Mouse (Mus musculus) stomach, embryonic 16.5 days (tissue): ENCODE data around the gene Atp5j2. TPM values are rescaled to one million over a fixed set of nuclear protein-coding genes. Genes with fewer than 3 reads are reported as not detected.

ENCODE experiments used
- ATAC-seq: fragments of 200-750 bp; cut with Nextera tagmentation; 2 replicates; pipeline ENCODE4 v1.8.0; 2017; ENCODE audit warnings: moderate number of reproducible peaks, moderate TSS enrichment; ENCODE audit not compliant: insufficient read depth, low FRiP score
- H3K27ac ChIP-seq: fragments of 300-500 bp; sonication (generic); 2 replicates; pipeline ENCODE4 v1.5.1; 2014; ENCODE audit warnings: low read length
- H3K27me3 ChIP-seq: fragments of 300-500 bp; sonication (generic); 2 replicates; pipeline ENCODE4 v1.6.1; 2014; ENCODE audit warnings: low read length, control low read depth, mixed read lengths; ENCODE audit not compliant: control insufficient read depth, insufficient read depth
- H3K36me3 ChIP-seq: fragments of 300-500 bp; sonication (generic); 2 replicates; pipeline ENCODE4 v1.6.1; 2014; ENCODE audit warnings: low read length; ENCODE audit not compliant: control insufficient read depth, insufficient read depth
- H3K4me1 ChIP-seq: fragments of 300-500 bp; sonication (generic); 2 replicates; pipeline ENCODE4 v1.6.1; 2014; ENCODE audit warnings: low read length, control low read depth, mixed read lengths; ENCODE audit not compliant: control insufficient read depth, insufficient read depth
- H3K4me2 ChIP-seq: fragments of 300-500 bp; sonication (generic); 2 replicates; pipeline ENCODE4 v1.6.1; 2014; ENCODE audit warnings: low read depth, low read length, mixed read lengths
- H3K4me3 ChIP-seq: fragments of 300-500 bp; sonication (generic); replicated peaks from 2 replicates; pipeline ENCODE4 v1.5.1; 2014; ENCODE audit warnings: mild to moderate bottlenecking, low read length
- H3K9ac ChIP-seq: fragments of 300-500 bp; sonication (generic); 2 replicates; pipeline ENCODE4 v1.6.1; 2014; ENCODE audit warnings: low read length
- H3K9me3 ChIP-seq: fragments of 300-500 bp; sonication (generic); replicated peaks from 2 replicates; pipeline ENCODE4 v1.6.1; 2016; ENCODE audit warnings: low read length, control low read depth; ENCODE audit not compliant: control insufficient read depth
- WGBS: fragments of 180-500 bp; shearing (Covaris S2); extraction: QIAGEN DNeasy Blood & Tissue Kit; methylation state at CpG from one replicate; pipeline ENCODE4 v1.1.7; 2014; 5-methylcytosine and 5-hydroxymethylcytosine counted together
- polyA plus RNA-seq: library from polyadenylated mRNA; unstranded; fragments of >200 nt; fragmentation: Nextera tagmentation; extraction: Ambion mirVana; gene quantifications from 2 replicates; pipeline ENCODE4 v1.2.1, GENCODE M21; 2015

The Atp5j2 gene
- polyA plus RNA-seq, 1 experiment from 2014 or later = 758 TPM

- Histone ChIP-seq H3K4me1 (peaks cover 18% of the 10 kb centered on the region), H3K9me3 (no peaks in the 10 kb centered on the region), H3K9ac (no peak overlapping the region), H3K27ac (no peak overlapping the region), H3K4me3 (no peak overlapping the region), H3K27me3 (no peaks in the 10 kb centered on the region), H3K36me3 (peaks cover 19% of the 10 kb centered on the region), H3K4me2 (peak overlapping the region; percentile 87; the same call in 1 of the 2 replicates)
- ATAC-seq = no peak
- 91% methylated on average over 6 of the region's 6 CpGs for WGBS
Observed at GRCm38 (mm10) chr5:145189416-145189815, 2.4 kb downstream of the Atp5j2 start.

GRCm38 (mm10) chr5:145185244-145185643, 6.6 kb downstream of the Atp5j2 start:
- no peak overlapping the region for H3K4me2 ChIP-seq
- H3K27ac ChIP-seq = no peak overlapping the region
- H3K27me3 ChIP-seq = no peaks in the 10 kb centered on the region
- ATAC-seq = no peak
- no peak overlapping the region for H3K9ac ChIP-seq
- 83% methylated on average over 2 of the region's 2 CpGs for WGBS
- peaks cover 36% of the 10 kb centered on the region for H3K36me3 ChIP-seq
- no peak overlapping the region for H3K4me3 ChIP-seq
- H3K9me3 ChIP-seq = no peaks in the 10 kb centered on the region
- peaks cover 8% of the 10 kb centered on the region for H3K4me1 ChIP-seq

- Histone ChIP-seq H3K4me3 (no peak overlapping the region), H3K4me2 (no peak overlapping the region), H3K27ac (no peak overlapping the region), H3K9ac (no peak overlapping the region), H3K27me3 (no peaks in the 10 kb centered on the region), H3K4me1 (no peaks in the 10 kb centered on the region), H3K36me3 (peaks cover 27% of the 10 kb centered on the region), H3K9me3 (no peaks in the 10 kb centered on the region)
- no peak for ATAC-seq
- 79% methylated on average over 18 of the region's 18 CpGs for WGBS
Observed at GRCm38 (mm10) chr5:145178461-145178980, 13.3 kb downstream of the Atp5j2 start.

GRCm38 (mm10) chr5:145167306-145167661, 24.6 kb downstream of the Atp5j2 start:
- H3K4me1 ChIP-seq = peaks cover 19% of the 10 kb centered on the region
- no peaks in the 10 kb centered on the region for H3K9me3 ChIP-seq
- H3K27ac ChIP-seq = peak overlapping the region; percentile 81
- H3K27me3 ChIP-seq = no peaks in the 10 kb centered on the region
- peak overlapping the region; percentile 99 for H3K9ac ChIP-seq
- ATAC-seq = no peak
- under 1% methylated on average over 26 of the region's 28 CpGs for WGBS
- peak overlapping the region; percentile 85 for H3K4me2 ChIP-seq
- H3K4me3 ChIP-seq = peak overlapping the region; percentile 95
- no peaks in the 10 kb centered on the region for H3K36me3 ChIP-seq

GRCm38 (mm10) chr5:145166536-145167305, 25.1 kb downstream of the Atp5j2 start, which contains the start of the genes Ptcd1 and Cpsf4:
Ptcd1 (minus strand) TSS chr5:145167108.
Cpsf4 (plus strand) TSS chr5:145167213.
- H3K27ac ChIP-seq = peak within 1 kb of the TSS; percentile 92
- peak within 1 kb of the TSS; percentile 95 for H3K4me3 ChIP-seq
- H3K36me3 ChIP-seq = no peaks in the 10 kb centered on the region
- H3K9ac ChIP-seq = peak within 1 kb of the TSS; percentile 99
- H3K4me2 ChIP-seq = peak within 1 kb of the TSS; percentile 85
- peaks cover 19% of the 10 kb centered on the region for H3K4me1 ChIP-seq
- H3K9me3 ChIP-seq = no peaks in the 10 kb centered on the region
- ATAC-seq = peak; percentile 96
- H3K27me3 ChIP-seq = no peaks in the 10 kb centered on the region
- WGBS = under 1% methylated on average over 51 of the region's 51 CpGs

GRCm38 (mm10) chr5:145165184-145165583, 26.7 kb downstream of the Atp5j2 start:
- no peak overlapping the region for H3K27ac ChIP-seq

GRCm38 (mm10) chr5:145164710-145165109, 27.2 kb downstream of the Atp5j2 start:
- Histone ChIP-seq H3K27ac (no peak overlapping the region), H3K27me3 (no peaks in the 10 kb centered on the region), H3K4me1 (peaks cover 19% of the 10 kb centered on the region), H3K9me3 (no peaks in the 10 kb centered on the region), H3K4me3 (no peak overlapping the region), H3K9ac (0 out of 2 replicates have a peak overlapping the region, but pooled peaks have one; percentile 2), H3K4me2 (no peak overlapping the region), H3K36me3 (no peaks in the 10 kb centered on the region)
- no peak for ATAC-seq
- WGBS = 40% methylated on average over 3 of the region's 3 CpGs

More at GRCm38 (mm10) chr5:145165184-145165583, 26.7 kb downstream of the Atp5j2 start:
- no peak for ATAC-seq
- H3K4me2 ChIP-seq = no peak overlapping the region
- WGBS = 89% methylated on average over 15 of the region's 15 CpGs
- no peak overlapping the region for H3K9ac ChIP-seq
- no peak overlapping the region for H3K4me3 ChIP-seq
- peaks cover 19% of the 10 kb centered on the region for H3K4me1 ChIP-seq
- H3K36me3 ChIP-seq = no peaks in the 10 kb centered on the region
- H3K9me3 ChIP-seq = no peaks in the 10 kb centered on the region
- no peaks in the 10 kb centered on the region for H3K27me3 ChIP-seq

- Histone ChIP-seq H3K4me1 (peaks cover 8% of the 10 kb centered on the region), H3K9me3 (no peaks in the 10 kb centered on the region), H3K36me3 (no peaks in the 10 kb centered on the region; the same call in 1 of the 2 replicates), H3K4me3 (no peak overlapping the region), H3K27ac (no peak overlapping the region), H3K27me3 (no peaks in the 10 kb centered on the region), H3K9ac (no peak overlapping the region), H3K4me2 (no peak overlapping the region)
- no peak for ATAC-seq
- 93% methylated on average over 14 of the region's 14 CpGs for WGBS
Observed at GRCm38 (mm10) chr5:145161361-145161760, 30.5 kb downstream of the Atp5j2 start.

GRCm38 (mm10) chr5:145152690-145153089, 39.2 kb downstream of the Atp5j2 start:
- 85% methylated on average over 5 of the region's 5 CpGs for WGBS
- no peaks in the 10 kb centered on the region for H3K4me1 ChIP-seq
- no peaks in the 10 kb centered on the region for H3K27me3 ChIP-seq
- H3K36me3 ChIP-seq = peaks cover 24% of the 10 kb centered on the region; the same call in 1 of the 2 replicates
- H3K27ac ChIP-seq = no peak overlapping the region
- no peak for ATAC-seq
- no peaks in the 10 kb centered on the region for H3K9me3 ChIP-seq
- H3K4me2 ChIP-seq = no peak overlapping the region
- no peak overlapping the region for H3K4me3 ChIP-seq
- no peak overlapping the region for H3K9ac ChIP-seq
